Mouse (Mus musculus): ENCODE results near the gene Casc1.

- TF ChIP-seq CTCF (IDR thresholded peaks at IDR 0.05; ENCODE audit: low read depth, low read length): no peak
- no peak for TF ChIP-seq POLR2A (IDR thresholded peaks at IDR 0.05; ENCODE audit: borderline replicate concordance, low read depth, low read length)
Measured at GRCm38 (mm10) chr6:145205142-145205541, 5.7 kb downstream of the Casc1 start.
